Mouse (Mus musculus): ENCODE results near the gene S100a3.

DNA sequence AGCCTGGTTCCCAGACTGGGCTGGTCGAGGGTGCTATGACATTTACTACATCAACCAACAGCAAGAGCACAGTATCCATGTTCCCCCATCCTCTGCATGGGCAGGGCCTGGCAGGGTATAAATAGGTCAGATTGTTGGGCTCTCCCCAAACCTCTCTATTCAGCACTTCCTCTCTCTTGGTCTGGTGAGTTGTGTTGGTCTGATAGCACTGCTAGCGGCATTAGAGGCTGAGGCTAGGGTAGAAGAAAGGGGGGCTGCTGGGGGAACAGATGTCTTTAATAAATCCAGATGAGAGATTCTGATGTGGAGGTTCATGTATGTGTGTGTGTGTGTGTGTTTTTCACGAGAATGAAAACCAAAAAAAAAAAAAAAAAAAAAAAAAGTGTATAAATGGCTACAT is 43.2 kb downstream of the S100a3 start, which contains the start of gene S100a4:
- TF ChIP-seq CTCF (IDR thresholded peaks at IDR 0.05; ENCODE audit: low read depth): no peak
- TF ChIP-seq EP300 (optimal IDR thresholded peaks at IDR 0.05): no peak
